Mouse (Mus musculus): ENCODE results near the gene Magi1. TPM values are rescaled to one million over a fixed set of nuclear protein-coding genes. Genes with fewer than 3 reads are reported as not detected.
"Not testable (repeated sequence)": the region's sequence is repeated elsewhere in the genome, so short reads cannot be mapped to it uniquely, and the experiment has no call there.

Magi1 gene
- polyA plus RNA-seq, 1 experiment from 2014 or later = 25.3 TPM

DNA sequence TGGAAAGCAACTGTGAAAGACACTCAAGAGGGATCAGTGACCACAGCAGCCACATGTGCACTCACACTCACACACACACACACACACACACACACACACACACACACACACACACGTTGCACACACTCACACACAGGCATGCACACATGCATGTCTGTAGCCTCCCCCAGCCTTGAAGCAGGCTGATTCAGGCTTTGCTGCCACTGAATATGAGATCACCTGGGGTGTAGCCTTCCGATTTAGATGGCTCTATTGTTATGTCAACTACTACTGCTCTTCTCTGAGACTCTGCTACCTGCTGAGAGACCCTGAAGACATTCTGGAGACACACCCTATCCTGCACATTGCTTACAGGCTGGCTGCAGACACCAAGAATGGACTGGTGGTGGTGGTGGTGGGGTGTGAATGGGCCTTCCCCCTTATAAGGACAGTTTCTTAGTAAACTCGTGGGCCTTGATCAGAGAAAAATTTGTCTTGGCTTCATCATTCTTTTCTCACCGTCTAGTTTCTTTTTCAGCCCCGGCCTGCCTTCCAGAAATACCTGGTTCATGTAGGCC is 653.9 kb downstream of the Magi1 start:
- not testable (repeated sequence) for H3K27ac ChIP-seq; H3K9ac ChIP-seq; ATAC-seq (ENCODE audit: low FRiP score); H3K4me1 ChIP-seq (replicated peaks; ENCODE audit: control insufficient read depth, insufficient read depth, low read length); H3K4me2 ChIP-seq (replicated peaks); H3K4me3 ChIP-seq (replicated peaks; ENCODE audit: low read length); H3K27me3 ChIP-seq (ENCODE audit: control insufficient read depth, insufficient read depth, low read length); DNase-seq (ENCODE audit: low spot score); H3K36me3 ChIP-seq (replicated peaks; ENCODE audit: control insufficient read depth, insufficient read depth); H3K9me3 ChIP-seq (ENCODE audit: control insufficient read depth, low read length)
- WGBS = 70% methylated on average over 5 of the region's 5 CpGs

DNA sequence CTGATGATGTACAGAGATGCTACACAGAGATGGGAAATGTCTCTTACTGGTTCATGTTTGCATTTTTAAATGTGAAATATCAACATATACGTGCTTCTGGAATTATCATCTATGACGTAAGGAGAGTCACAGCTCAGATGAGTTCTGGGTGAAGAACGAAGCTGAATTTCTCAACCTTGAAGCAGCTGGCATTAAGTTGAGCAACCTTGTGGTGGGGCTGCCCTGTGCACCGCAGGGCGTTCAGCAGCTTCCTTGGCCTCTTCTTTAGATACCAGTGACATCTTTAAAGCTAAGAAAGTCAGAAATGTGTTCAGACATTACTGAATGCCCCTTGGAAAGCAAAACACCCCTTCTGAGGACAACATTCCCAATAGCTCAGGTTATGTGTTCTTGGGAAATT is 656.5 kb downstream of the Magi1 start:
- no peak for ATAC-seq (ENCODE audit: low FRiP score)
- Histone ChIP-seq H3K9ac (no peak overlapping the region), H3K9me3 (ENCODE audit: control insufficient read depth, low read length) (no peaks in the 10 kb centered on the region), H3K4me1 (replicated peaks; ENCODE audit: control insufficient read depth, insufficient read depth, low read length) (no peaks in the 10 kb centered on the region), H3K27ac (no peak overlapping the region), H3K4me3 (replicated peaks; ENCODE audit: low read length) (no peak overlapping the region), H3K36me3 (replicated peaks; ENCODE audit: control insufficient read depth, insufficient read depth) (no peaks in the 10 kb centered on the region), H3K4me2 (replicated peaks) (no peak overlapping the region), H3K27me3 (ENCODE audit: control insufficient read depth, insufficient read depth, low read length) (no peaks in the 10 kb centered on the region)
- no peak for DNase-seq (ENCODE audit: low spot score)
- WGBS = 93% methylated on average over 5 of the region's 5 CpGs

Other genes starting within 250 kb of the Magi1 start
- 6.8 TPM in 2 replicates for gene Slc25a26, start 216.4 kb upstream of the Magi1 start, polyA plus RNA-seq (2014; fragmentation: Nextera tagmentation; extraction: Ambion mirVana)